Mouse (Mus musculus) kidney, embryonic 16.5 days (tissue): ENCODE measurements around the gene Tpsg1. TPM values are rescaled to one million over a fixed set of nuclear protein-coding genes. Genes with fewer than 3 reads are reported as not detected.

Source experiments
- ATAC-seq: fragments of 200-750 bp; cut with Nextera tagmentation; 2 replicates; pipeline ENCODE4 v1.8.0; 2017; ENCODE audit warnings: moderate TSS enrichment; ENCODE audit not compliant: low FRiP score, low TSS enrichment
- H3K27ac ChIP-seq: fragments of 300-500 bp; sonication (generic); 2 replicates; pipeline ENCODE4 v1.5.1; 2014; ENCODE audit warnings: low read length
- H3K27me3 ChIP-seq: fragments of 300-500 bp; sonication (generic); 2 replicates; pipeline ENCODE4 v1.6.1; 2014; ENCODE audit warnings: low read length, control low read depth, mixed read lengths; ENCODE audit not compliant: insufficient read depth
- H3K36me3 ChIP-seq: fragments of 300-500 bp; sonication (generic); 2 replicates; pipeline ENCODE4 v1.6.1; 2014; ENCODE audit warnings: low read length, control low read depth, mixed read lengths; ENCODE audit not compliant: insufficient read depth
- H3K4me1 ChIP-seq: fragments of 300-500 bp; sonication (generic); 2 replicates; pipeline ENCODE4 v1.6.1; 2014; ENCODE audit warnings: low read length, control low read depth, mixed read lengths; ENCODE audit not compliant: insufficient read depth
- H3K4me2 ChIP-seq: fragments of 300-500 bp; sonication (generic); replicated peaks from 2 replicates; pipeline ENCODE4 v1.6.1; 2014; ENCODE audit warnings: low read depth, low read length
- H3K4me3 ChIP-seq: fragments of 300-500 bp; sonication (generic); 2 replicates; pipeline ENCODE4 v1.5.1; 2014; ENCODE audit warnings: mild to moderate bottlenecking, low read length
- H3K9ac ChIP-seq: fragments of 300-500 bp; sonication (generic); replicated peaks from 2 replicates; pipeline ENCODE4 v1.6.1; 2014; ENCODE audit warnings: low read length
- H3K9me3 ChIP-seq: fragments of 300-500 bp; sonication (generic); 2 replicates; pipeline ENCODE4 v1.6.1; 2016; ENCODE audit warnings: low read length, control low read depth
- whole genome bisulfite sequencing: fragments of 180-500 bp; shearing (Covaris S2); extraction: QIAGEN DNeasy Blood & Tissue Kit; methylation state at CpG from one replicate; pipeline ENCODE4 v1.1.7; 2014; 5-methylcytosine and 5-hydroxymethylcytosine counted together
- polyA plus RNA-seq: library from polyadenylated mRNA; unstranded; fragments of >200 nt; fragmentation: Nextera tagmentation; extraction: Ambion mirVana; gene quantifications from 2 replicates; pipeline ENCODE4 v1.2.1, GENCODE M21; 2015

Gene Tpsg1
- polyA plus RNA-seq, 1 experiment from 2014 or later, result 0.25 TPM

- Histone ChIP-seq H3K36me3 (no peaks in the 10 kb centered on the region), H3K4me2 (no peak overlapping the region), H3K9ac (no peak overlapping the region), H3K27me3 (no peaks in the 10 kb centered on the region), H3K27ac (peak overlapping the region; percentile 1; the same call in 1 of the 2 replicates), H3K4me1 (peaks cover 48% of the 10 kb centered on the region), H3K9me3 (no peaks in the 10 kb centered on the region), H3K4me3 (no peak overlapping the region)
- 14% methylated on average over 3 of the region's 3 CpGs for WGBS
- ATAC-seq, result no peak
Measured at GRCm38 (mm10) chr17:25414917-25415316, 45.8 kb downstream of the Tpsg1 start.

- Histone ChIP-seq H3K4me1 (peaks cover 45% of the 10 kb centered on the region), H3K9ac (peak overlapping the region; percentile 26; the same call in 1 of the 2 replicates), H3K27me3 (no peaks in the 10 kb centered on the region), H3K4me3 (no peak overlapping the region), H3K36me3 (no peaks in the 10 kb centered on the region), H3K4me2 (no peak overlapping the region), H3K9me3 (no peaks in the 10 kb centered on the region), H3K27ac (peak overlapping the region; percentile 57)
- WGBS, result 9% methylated on average over 6 of the region's 6 CpGs
- ATAC-seq, result peak; percentile 28
Measured at GRCm38 (mm10) chr17:25415421-25415913, 46.4 kb downstream of the Tpsg1 start.

- Histone ChIP-seq H3K36me3 (no peaks in the 10 kb centered on the region), H3K4me1 (peaks cover 43% of the 10 kb centered on the region), H3K27ac (peak overlapping the region; percentile 57), H3K9ac (no peak overlapping the region), H3K9me3 (no peaks in the 10 kb centered on the region), H3K27me3 (no peaks in the 10 kb centered on the region), H3K4me3 (no peak overlapping the region), H3K4me2 (no peak overlapping the region)
- WGBS, result 24% methylated on average over 3 of the region's 3 CpGs
- ATAC-seq, result 0 out of 2 replicates have a peak, but pooled peaks have one; percentile 24
Measured at GRCm38 (mm10) chr17:25416219-25416618, 47.1 kb downstream of the Tpsg1 start.

GRCm38 (mm10) chr17:25417990-25418389, 48.9 kb downstream of the Tpsg1 start:
- no peaks in the 10 kb centered on the region for H3K27me3 ChIP-seq
- H3K4me3 ChIP-seq, result no peak overlapping the region
- H3K4me2 ChIP-seq, result no peak overlapping the region
- no peak for ATAC-seq
- H3K9me3 ChIP-seq, result no peaks in the 10 kb centered on the region
- WGBS, result 71% methylated on average over 6 of the region's 6 CpGs
- H3K27ac ChIP-seq, result no peak overlapping the region
- peaks cover 41% of the 10 kb centered on the region for H3K4me1 ChIP-seq
- H3K9ac ChIP-seq, result no peak overlapping the region
- no peaks in the 10 kb centered on the region for H3K36me3 ChIP-seq

- H3K36me3 ChIP-seq, result no peaks in the 10 kb centered on the region
- no peak overlapping the region for H3K9ac ChIP-seq
- H3K4me1 ChIP-seq, result peaks cover 44% of the 10 kb centered on the region
- 46% methylated on average over 9 of the region's 9 CpGs for WGBS
- no peaks in the 10 kb centered on the region for H3K27me3 ChIP-seq
- H3K4me3 ChIP-seq, result no peak overlapping the region
- no peaks in the 10 kb centered on the region for H3K9me3 ChIP-seq
- no peak overlapping the region for H3K27ac ChIP-seq
- ATAC-seq, result no peak
- no peak overlapping the region for H3K4me2 ChIP-seq
Measured at GRCm38 (mm10) chr17:25418926-25419325, 49.9 kb downstream of the Tpsg1 start.

- WGBS, result 93% methylated on average over 3 of the region's 3 CpGs
- no peak overlapping the region for H3K4me3 ChIP-seq
- H3K4me2 ChIP-seq, result no peak overlapping the region
- no peaks in the 10 kb centered on the region for H3K36me3 ChIP-seq
- H3K4me1 ChIP-seq, result peaks cover 40% of the 10 kb centered on the region
- H3K27ac ChIP-seq, result no peak overlapping the region
- no peak for ATAC-seq
- no peak overlapping the region for H3K9ac ChIP-seq
- H3K9me3 ChIP-seq, result no peaks in the 10 kb centered on the region
- H3K27me3 ChIP-seq, result no peaks in the 10 kb centered on the region
Measured at GRCm38 (mm10) chr17:25420998-25421397, 51.9 kb downstream of the Tpsg1 start.

Other genes with a start within 250 kb of the Tpsg1 start
- not detected in 2 replicates for gene Ptx4, start 248.5 kb upstream of the Tpsg1 start, polyA plus RNA-seq
- gene Clcn7, start 235.9 kb upstream of the Tpsg1 start, polyA plus RNA-seq, result 23.2 and 26.8 TPM in 2 replicates
- not detected in 2 replicates for gene Ccdc154, start 206.8 kb upstream of the Tpsg1 start, polyA plus RNA-seq
- gene Gm38655, start 193.8 kb upstream of the Tpsg1 start, polyA plus RNA-seq, result not detected in 2 replicates
- 34.4 and 35.6 TPM in 2 replicates for gene BC003965, start 184.7 kb upstream of the Tpsg1 start, polyA plus RNA-seq
- gene Unkl, start 180.9 kb upstream of the Tpsg1 start, polyA plus RNA-seq, result 10.4 and 10.9 TPM in 2 replicates
- 51.2 and 56.6 TPM in 2 replicates for gene Gnptg, start 129.1 kb upstream of the Tpsg1 start, polyA plus RNA-seq
- 49.7 and 51.6 TPM in 2 replicates for gene Tsr3, start 129.1 kb upstream of the Tpsg1 start, polyA plus RNA-seq
- 2.0 and 2.3 TPM in 2 replicates for gene Baiap3, start 112.9 kb upstream of the Tpsg1 start, polyA plus RNA-seq
- 611 and 640 TPM in 2 replicates for gene Ube2i, start 94.7 kb upstream of the Tpsg1 start, polyA plus RNA-seq
- 0.30 TPM in 1 of 2 replicates, not detected in the other for gene Prss34, start 70.9 kb upstream of the Tpsg1 start, polyA plus RNA-seq
- gene Prss28, start 60.6 kb upstream of the Tpsg1 start, polyA plus RNA-seq, result not detected in 2 replicates
- gene Prss29, start 50.6 kb upstream of the Tpsg1 start, polyA plus RNA-seq, result not detected in 2 replicates
- gene Tpsab1, start 23.7 kb upstream of the Tpsg1 start, polyA plus RNA-seq, result 0.36 and 0.49 TPM in 2 replicates
- 2.0 and 2.2 TPM in 2 replicates for gene Tpsb2, start 3.0 kb upstream of the Tpsg1 start, polyA plus RNA-seq
- gene Cacna1h, start 64.5 kb downstream of the Tpsg1 start, polyA plus RNA-seq, result 3.3 and 3.5 TPM in 2 replicates
- gene Tekt4, start 85.3 kb downstream of the Tpsg1 start, polyA plus RNA-seq, result not detected in 2 replicates
- gene Sstr5, start 128.0 kb downstream of the Tpsg1 start, polyA plus RNA-seq, result 0.13 TPM in 1 of 2 replicates, not detected in the other
- gene Sox8, start 201.4 kb downstream of the Tpsg1 start, polyA plus RNA-seq, result 3.3 and 5.3 TPM in 2 replicates
- gene Lmf1, start 209.8 kb downstream of the Tpsg1 start, polyA plus RNA-seq, result 32.7 and 35.4 TPM in 2 replicates